Mouse (Mus musculus): ENCODE results near the gene Hspa1a. TPM values are rescaled to one million over a fixed set of nuclear protein-coding genes. Genes with fewer than 3 reads are reported as not detected.
"Not testable (repeated sequence)": the region's sequence is repeated elsewhere in the genome, so short reads cannot be mapped to it uniquely, and the experiment has no call there.

Hspa1a gene
- polyA plus RNA-seq, 1 experiment = 1.9 TPM

DNA sequence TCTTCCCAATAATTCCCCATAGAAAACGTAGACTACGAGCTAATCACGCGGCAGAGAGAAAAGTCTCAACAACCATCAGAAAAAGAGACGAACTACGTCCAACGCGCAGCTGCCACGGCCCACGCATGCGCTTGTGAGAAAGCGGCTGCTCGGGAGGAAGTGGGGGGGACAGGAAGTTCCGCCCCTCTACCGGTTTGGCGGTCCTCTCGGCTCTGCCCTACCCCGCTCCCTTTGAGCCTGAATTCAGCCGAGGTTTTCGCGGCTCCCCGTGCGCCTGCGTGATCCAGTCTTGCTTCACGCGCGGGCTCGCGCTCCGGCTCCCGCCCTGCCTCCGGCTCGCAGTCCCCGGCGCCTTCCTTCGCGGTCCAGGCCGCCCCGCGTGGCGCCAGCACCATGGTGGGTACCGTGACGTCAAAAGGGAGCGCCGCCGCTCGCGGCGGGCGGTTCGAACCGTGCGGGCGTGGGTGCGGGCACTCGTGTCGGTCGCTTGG is 9.8 kb upstream of the Hspa1a start, which contains the start of gene Lsm2:
Gene Lsm2, plus strand, starts transcription at position 173 of the 491 bp plus-strand sequence.
- Histone ChIP-seq H3K27ac (ENCODE audit: control insufficient read depth, insufficient read depth, low read depth, low read length, poor library complexity) (peak within 1 kb of the TSS; percentile 95), H3K4me3 (replicated peaks; ENCODE audit: control insufficient read depth, low read depth, low read length) (peak within 1 kb of the TSS; percentile 92), H3K4me1 (ENCODE audit: control insufficient read depth, insufficient read depth, low read length) (peaks cover 2% of the 10 kb centered on the region)
- no peak for TF ChIP-seq CTCF (IDR thresholded peaks at IDR 0.05; ENCODE audit: control insufficient read depth, insufficient read depth, low read length)
- peak; percentile 60; the same call in 1 of the 2 replicates for TF ChIP-seq POLR2A (IDR thresholded peaks at IDR 0.05; ENCODE audit: borderline replicate concordance, control insufficient read depth, low read depth, low read length)
- WGBS = under 1% methylated on average over 58 of the region's 58 CpGs

- TF ChIP-seq CTCF (IDR thresholded peaks at IDR 0.05; ENCODE audit: control insufficient read depth, insufficient read depth, low read length) (peak; percentile 21; the same call in 1 of the 2 replicates), POLR2A (IDR thresholded peaks at IDR 0.05; ENCODE audit: borderline replicate concordance, control insufficient read depth, low read depth, low read length) (no peak)
- Histone ChIP-seq H3K4me1 (ENCODE audit: control insufficient read depth, insufficient read depth, low read length) (peaks cover 2% of the 10 kb centered on the region), H3K4me3 (replicated peaks; ENCODE audit: control insufficient read depth, low read depth, low read length) (no peak overlapping the region), H3K27ac (ENCODE audit: control insufficient read depth, insufficient read depth, low read depth, low read length, poor library complexity) (no peak overlapping the region)
- 12% methylated on average over 2 of the region's 2 CpGs for WGBS
These were observed 8.7 kb upstream of the Hspa1a start for GRCm38 (mm10) chr17:34980655-34981054.

- TF ChIP-seq POLR2A (IDR thresholded peaks at IDR 0.05; ENCODE audit: borderline replicate concordance, control insufficient read depth, low read depth, low read length) (no peak), CTCF (IDR thresholded peaks at IDR 0.05; ENCODE audit: control insufficient read depth, insufficient read depth, low read length) (no peak)
- H3K4me3 ChIP-seq (replicated peaks; ENCODE audit: control insufficient read depth, low read depth, low read length) = no peak overlapping the region
- 82% methylated on average over 4 of the region's 4 CpGs for WGBS
- H3K4me1 ChIP-seq (ENCODE audit: control insufficient read depth, insufficient read depth, low read length) = peaks cover 2% of the 10 kb centered on the region
- no peak overlapping the region for H3K27ac ChIP-seq (ENCODE audit: control insufficient read depth, insufficient read depth, low read depth, low read length, poor library complexity)
These were observed 7.7 kb upstream of the Hspa1a start for GRCm38 (mm10) chr17:34979631-34980030.

- Histone ChIP-seq H3K4me3 (replicated peaks; ENCODE audit: control insufficient read depth, low read depth, low read length) (no peak overlapping the region), H3K4me1 (ENCODE audit: control insufficient read depth, insufficient read depth, low read length) (peaks cover 2% of the 10 kb centered on the region), H3K27ac (ENCODE audit: control insufficient read depth, insufficient read depth, low read depth, low read length, poor library complexity) (no peak overlapping the region)
- 90% methylated on average over 27 of the region's 27 CpGs for WGBS
- TF ChIP-seq POLR2A (IDR thresholded peaks at IDR 0.05; ENCODE audit: borderline replicate concordance, control insufficient read depth, low read depth, low read length) (no peak), CTCF (IDR thresholded peaks at IDR 0.05; ENCODE audit: control insufficient read depth, insufficient read depth, low read length) (no peak)
These were observed 6.3 kb upstream of the Hspa1a start for GRCm38 (mm10) chr17:34978239-34978638.

DNA sequence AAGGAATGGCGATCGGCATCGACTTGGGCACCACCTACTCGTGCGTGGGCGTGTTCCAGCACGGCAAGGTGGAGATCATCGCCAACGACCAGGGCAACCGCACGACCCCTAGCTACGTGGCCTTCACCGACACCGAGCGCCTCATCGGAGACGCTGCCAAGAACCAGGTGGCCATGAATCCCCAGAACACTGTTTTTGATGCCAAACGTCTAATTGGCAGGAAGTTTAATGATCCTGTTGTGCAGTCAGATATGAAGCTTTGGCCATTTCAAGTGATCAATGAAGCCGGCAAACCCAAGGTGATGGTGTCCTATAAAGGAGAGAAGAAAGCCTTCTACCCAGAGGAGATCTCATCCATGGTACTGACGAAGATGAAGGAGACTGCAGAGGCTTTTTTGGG is 5.0 kb upstream of the Hspa1a start:
- Histone ChIP-seq H3K4me1 (ENCODE audit: control insufficient read depth, insufficient read depth, low read length) (no peaks in the 10 kb centered on the region; the same call in 1 of the 2 replicates), H3K4me3 (replicated peaks; ENCODE audit: control insufficient read depth, low read depth, low read length) (no peak overlapping the region), H3K27ac (ENCODE audit: control insufficient read depth, insufficient read depth, low read depth, low read length, poor library complexity) (no peak overlapping the region)
- 93% methylated on average over 20 of the region's 20 CpGs for WGBS
- TF ChIP-seq CTCF (IDR thresholded peaks at IDR 0.05; ENCODE audit: control insufficient read depth, insufficient read depth, low read length) (no peak), POLR2A (IDR thresholded peaks at IDR 0.05; ENCODE audit: borderline replicate concordance, control insufficient read depth, low read depth, low read length) (no peak)

GRCm38 (mm10) chr17:34975581-34976492 is 3.9 kb upstream of the Hspa1a start:
- no peaks in the 10 kb centered on the region; the same call in 1 of the 2 replicates for H3K4me1 ChIP-seq (ENCODE audit: control insufficient read depth, insufficient read depth, low read length)
- WGBS = 77% methylated on average over 3 of the region's 3 CpGs
- no peak overlapping the region for H3K4me3 ChIP-seq (replicated peaks; ENCODE audit: control insufficient read depth, low read depth, low read length)
- no peak overlapping the region for H3K27ac ChIP-seq (ENCODE audit: control insufficient read depth, insufficient read depth, low read depth, low read length, poor library complexity)
- TF ChIP-seq CTCF (IDR thresholded peaks at IDR 0.05; ENCODE audit: control insufficient read depth, insufficient read depth, low read length) (no peak), POLR2A (IDR thresholded peaks at IDR 0.05; ENCODE audit: borderline replicate concordance, control insufficient read depth, low read depth, low read length) (no peak)

- H3K4me1 ChIP-seq (ENCODE audit: control insufficient read depth, insufficient read depth, low read length); H3K27ac ChIP-seq (ENCODE audit: control insufficient read depth, insufficient read depth, low read depth, low read length, poor library complexity): not testable (repeated sequence)
- 2% methylated on average over 30 of the region's 43 CpGs for WGBS
- H3K4me3 ChIP-seq (replicated peaks; ENCODE audit: control insufficient read depth, low read depth, low read length) = peak overlapping the region; percentile 21
These were observed 275 bp downstream of the Hspa1a start for GRCm38 (mm10) chr17:34971694-34972068.

DNA sequence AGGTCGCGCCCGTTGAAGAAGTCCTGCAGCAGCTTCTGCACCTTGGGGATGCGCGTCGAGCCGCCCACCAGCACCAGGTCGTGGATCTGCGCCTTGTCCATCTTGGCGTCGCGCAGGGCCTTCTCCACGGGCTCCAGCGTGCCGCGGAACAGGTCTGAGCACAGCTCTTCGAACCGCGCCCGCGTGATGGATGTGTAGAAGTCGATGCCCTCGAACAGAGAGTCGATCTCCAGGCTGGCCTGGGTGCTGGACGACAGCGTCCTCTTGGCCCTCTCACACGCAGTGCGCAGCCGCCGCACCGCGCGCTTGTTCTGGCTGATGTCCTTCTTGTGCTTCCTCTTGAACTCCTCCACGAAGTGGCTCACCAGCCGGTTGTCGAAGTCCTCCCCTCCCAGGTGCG is 1.1 kb downstream of the Hspa1a start:
- 52% methylated on average over 21 of the region's 37 CpGs for WGBS
- H3K4me1 ChIP-seq (ENCODE audit: control insufficient read depth, insufficient read depth, low read length); H3K4me3 ChIP-seq (replicated peaks; ENCODE audit: control insufficient read depth, low read depth, low read length); H3K27ac ChIP-seq (ENCODE audit: control insufficient read depth, insufficient read depth, low read depth, low read length, poor library complexity): not testable (repeated sequence)

DNA sequence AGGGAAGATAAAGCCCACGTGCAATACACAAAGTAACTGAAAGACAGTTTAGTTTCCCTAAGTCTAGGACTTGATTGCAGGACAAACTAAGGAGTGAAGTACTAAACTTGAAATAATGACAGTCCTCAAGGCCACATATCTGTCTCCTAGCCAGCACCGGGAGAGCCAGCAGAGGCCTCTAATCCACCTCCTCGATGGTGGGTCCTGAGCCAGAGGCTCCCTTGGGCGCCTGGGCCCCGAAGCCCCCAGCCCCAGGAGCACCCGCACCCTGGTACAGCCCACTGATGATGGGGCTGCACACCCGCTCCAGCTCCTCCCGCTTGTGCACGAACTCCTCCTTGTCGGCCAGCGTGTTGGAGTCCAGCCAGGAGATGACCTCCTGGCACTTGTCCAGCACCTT is 2.1 kb downstream of the Hspa1a start, which contains the start of gene Gm20481:
Gene Gm20481, plus strand, starts transcription at position 91 of the 400 bp plus-strand sequence.
- not testable (repeated sequence) for H3K4me3 ChIP-seq (replicated peaks; ENCODE audit: control insufficient read depth, low read depth, low read length); H3K27ac ChIP-seq (ENCODE audit: control insufficient read depth, insufficient read depth, low read depth, low read length, poor library complexity); H3K4me1 ChIP-seq (ENCODE audit: control insufficient read depth, insufficient read depth, low read length)
- WGBS = 65% methylated on average over 7 of the region's 11 CpGs

All from bone marrow, adult 2 months (tissue).